Mouse (Mus musculus): ENCODE measurements around the gene Sox21.

DNA sequence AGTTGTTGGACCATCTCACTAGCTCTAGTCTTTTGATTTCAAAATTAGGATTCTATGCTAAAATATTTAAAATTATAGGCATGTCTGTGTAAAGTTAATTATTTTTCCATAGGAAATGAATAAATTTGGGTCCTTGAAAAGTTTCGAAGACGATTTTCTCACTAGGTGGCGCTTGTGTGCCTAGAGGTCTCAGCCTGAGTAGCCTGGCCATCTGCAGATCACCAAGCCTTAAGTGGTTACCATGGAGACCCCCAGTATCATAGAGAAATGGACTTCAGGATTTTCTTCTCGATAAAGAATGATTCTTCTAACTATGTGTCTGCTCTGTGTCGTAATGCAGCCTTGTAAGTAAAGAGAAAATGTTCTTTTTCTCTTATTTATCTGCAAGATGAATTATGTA, 27.2 kb downstream of the Sox21 start:
- TF ChIP-seq POLR2A (IDR thresholded peaks at IDR 0.05; ENCODE audit: low read depth, low read length): no peak
- TF ChIP-seq CTCF (IDR thresholded peaks at IDR 0.05; ENCODE audit: extremely low read depth, insufficient read depth, insufficient read length, insufficient replicate concordance): no peak

Measured in spleen, adult 2 months (tissue).